In the genomic region with DNA sequence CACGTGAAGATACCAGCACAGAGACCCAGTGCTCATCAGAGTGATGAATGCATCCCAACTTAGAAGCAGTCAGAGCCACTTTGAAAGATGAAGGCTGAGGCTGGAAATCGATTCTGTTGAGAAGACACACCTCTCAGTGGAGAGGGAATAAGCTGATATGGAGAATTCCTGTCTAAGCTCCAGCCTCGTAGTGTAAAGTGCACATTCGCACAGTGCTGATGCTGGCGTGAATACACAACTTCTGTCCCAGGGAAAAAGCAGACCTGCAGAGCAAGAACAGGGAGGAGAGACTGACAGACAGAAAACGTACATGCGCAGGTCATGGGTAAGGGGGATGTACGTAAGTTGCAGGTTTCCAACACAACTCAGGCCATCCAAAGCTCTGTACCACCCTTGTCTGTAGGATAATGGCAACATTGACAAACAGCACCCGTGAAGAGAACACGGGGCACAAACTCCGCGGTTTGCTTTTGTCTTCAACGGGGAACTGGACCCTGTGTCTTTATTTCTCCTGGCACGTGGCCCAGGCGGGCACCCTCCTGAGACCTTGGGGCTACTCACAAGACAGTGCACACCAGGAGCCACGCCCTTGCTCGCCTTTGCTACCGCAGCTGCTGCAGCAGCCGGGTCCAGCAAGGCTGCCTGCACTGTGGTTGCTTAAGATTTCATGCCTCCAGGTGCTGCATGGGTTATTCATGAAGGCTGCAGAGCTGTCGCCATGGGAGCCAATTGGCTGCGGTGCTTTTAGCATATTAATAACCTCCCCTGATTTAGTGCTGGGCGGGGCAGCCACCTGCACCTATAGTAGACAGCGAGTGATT, we compare ENCODE assay signal across 9 mouse cellular contexts.
DNase-seq lines count a peak whose midpoint lies in the region; ATAC-seq and TF ChIP-seq lines count a peak whose summit lies in the region.
"Had no signal": no experiment of that assay in that cellular context is flagged by ENCODE, and none has a peak within 500 bp of the region (broad histone marks: within the 10 kb centered on the region; RNA-seq: fewer than 3 reads in every experiment).

No protein-coding gene starts in this region.

- no peak for ATAC-seq in heart, embryonic 12.5 days (ENCODE audit: insufficient number of reproducible peaks, low FRiP score)
- ATAC-seq in embryonic facial prominence, embryonic 15.5 days (ENCODE audit: insufficient number of reproducible peaks, low FRiP score, low TSS enrichment, low read depth) = peak; percentile 47; the same call in 1 of the 2 replicates
- ATAC-seq in limb, embryonic 11.5 days (ENCODE audit: insufficient number of reproducible peaks, low FRiP score, low TSS enrichment, low read depth) = no peak
- no peak for ATAC-seq in lung, postnatal 0 days

- no peak overlapping the region for H3K4me3 ChIP-seq in heart, embryonic 12.5 days
- peak overlapping the region; percentile 18; the same call in 1 of the 2 replicates for H3K4me3 ChIP-seq in embryonic facial prominence, embryonic 15.5 days (replicated peaks)
- H3K4me3 ChIP-seq in limb, embryonic 11.5 days (ENCODE audit: low read depth, low read length) = no peak overlapping the region
- no peak overlapping the region for H3K4me3 ChIP-seq in lung, postnatal 0 days (ENCODE audit: low read depth, low read length)

- 0 out of 2 replicates have a peak, but pooled peaks cover 4% of the 10 kb centered on the region for H3K4me1 ChIP-seq in heart, embryonic 12.5 days (replicated peaks)
- peaks cover 10% of the 10 kb centered on the region for H3K4me1 ChIP-seq in embryonic facial prominence, embryonic 15.5 days
- H3K4me1 ChIP-seq in limb, embryonic 11.5 days (ENCODE audit: control insufficient read depth, insufficient read depth, low read length) = peaks cover 4% of the 10 kb centered on the region; the same call in 1 of the 2 replicates
- H3K4me1 ChIP-seq in lung, postnatal 0 days (ENCODE audit: insufficient read depth, low read depth, low read length) = no peaks in the 10 kb centered on the region

- H3K36me3 ChIP-seq in heart, embryonic 12.5 days = no peaks in the 10 kb centered on the region
- no peaks in the 10 kb centered on the region for H3K36me3 ChIP-seq in embryonic facial prominence, embryonic 15.5 days
- no peaks in the 10 kb centered on the region for H3K36me3 ChIP-seq in limb, embryonic 11.5 days (ENCODE audit: control insufficient read depth, insufficient read depth, low read length)
- no peaks in the 10 kb centered on the region for H3K36me3 ChIP-seq in lung, postnatal 0 days (ENCODE audit: insufficient read depth, low read length)
- H3K36me3 ChIP-seq: G1E had no signal

- no peak overlapping the region for H3K9ac ChIP-seq in heart, embryonic 12.5 days
- H3K9ac ChIP-seq in embryonic facial prominence, embryonic 15.5 days = no peak overlapping the region
- no peak overlapping the region for H3K9ac ChIP-seq in limb, embryonic 11.5 days (ENCODE audit: low read length)
- no peak overlapping the region for H3K9ac ChIP-seq in lung, postnatal 0 days (replicated peaks; ENCODE audit: low read depth)

- H3K9me3 ChIP-seq in heart, embryonic 12.5 days (replicated peaks) = no peaks in the 10 kb centered on the region
- no peaks in the 10 kb centered on the region for H3K9me3 ChIP-seq in embryonic facial prominence, embryonic 15.5 days (replicated peaks)
- H3K9me3 ChIP-seq in limb, embryonic 11.5 days (ENCODE audit: control insufficient read depth, low read length) = no peaks in the 10 kb centered on the region
- no peaks in the 10 kb centered on the region for H3K9me3 ChIP-seq in lung, postnatal 0 days (ENCODE audit: low read length)

- H3K4me2 ChIP-seq in heart, embryonic 12.5 days = peak overlapping the region; percentile 53
- H3K4me2 ChIP-seq in embryonic facial prominence, embryonic 15.5 days (replicated peaks) = peak overlapping the region; percentile 42
- H3K4me2 ChIP-seq in limb, embryonic 11.5 days (ENCODE audit: low read depth, severe bottlenecking) = peak overlapping the region; percentile 25
- H3K4me2 ChIP-seq in lung, postnatal 0 days (replicated peaks; ENCODE audit: low read depth, low read length) = no peak overlapping the region

- no peak overlapping the region for H3K27ac ChIP-seq in heart, embryonic 12.5 days (ENCODE audit: poor library complexity, severe bottlenecking)
- H3K27ac ChIP-seq in embryonic facial prominence, embryonic 15.5 days (replicated peaks) = no peak overlapping the region
- no peak overlapping the region for H3K27ac ChIP-seq in limb, embryonic 11.5 days (replicated peaks; ENCODE audit: low read depth, low read length)
- no peak overlapping the region for H3K27ac ChIP-seq in lung, postnatal 0 days (ENCODE audit: low read length)

- 0 out of 2 replicates have a peak, but pooled peaks cover 5% of the 10 kb centered on the region for H3K27me3 ChIP-seq in heart, embryonic 12.5 days (replicated peaks)
- 0 out of 2 replicates have a peak, but pooled peaks cover 3% of the 10 kb centered on the region for H3K27me3 ChIP-seq in embryonic facial prominence, embryonic 15.5 days
- no peaks in the 10 kb centered on the region for H3K27me3 ChIP-seq in limb, embryonic 11.5 days (ENCODE audit: control insufficient read depth, insufficient read depth, low read length)
- H3K27me3 ChIP-seq in lung, postnatal 0 days (replicated peaks; ENCODE audit: insufficient read depth, low read length) = no peaks in the 10 kb centered on the region

- TF ChIP-seq CTCF in lung, postnatal 0 days (IDR thresholded peaks at IDR 0.05) = no peak

- 38% methylated on average over 23 of the region's 23 CpGs for WGBS in heart, embryonic 12.5 days
- 26% methylated on average over 23 of the region's 23 CpGs for WGBS in embryonic facial prominence, embryonic 15.5 days
- WGBS in limb, embryonic 11.5 days = 37% methylated on average over 23 of the region's 23 CpGs
- 40% methylated on average over 23 of the region's 23 CpGs for WGBS in lung, postnatal 0 days

- no peak for TF ChIP-seq EP300 in lung, postnatal 0 days (IDR thresholded peaks at IDR 0.05)

- DNase-seq in heart, adult 9 months (ENCODE audit: low spot score in 2 of 2) = no peak
- peak; percentile 23 for DNase-seq in kidney, adult 11 months
- peak; percentile 37 for DNase-seq in limb, embryonic 11.5 days (ENCODE audit: low spot score)
- peak; percentile 31 for DNase-seq in right cerebral cortex, postnatal 25 days
- DNase-seq in thymus, postnatal 14 days = no peak
- no peak for DNase-seq in lung, postnatal 0 days (ENCODE audit: low spot score)

Comparison
In these comparisons a context has a peak if more than half of its experiments do, and no peak if none do; other contexts are left out.
1. DNase-seq: peak in kidney, adult 11 months (single experiment), limb, embryonic 11.5 days (single experiment) and right cerebral cortex, postnatal 25 days (single experiment); none in heart, adult 9 months (0 of 2), thymus, postnatal 14 days (single experiment) and lung, postnatal 0 days (single experiment).